Mouse (Mus musculus): ENCODE data around the gene Mylpf.

The Mylpf gene

DNA sequence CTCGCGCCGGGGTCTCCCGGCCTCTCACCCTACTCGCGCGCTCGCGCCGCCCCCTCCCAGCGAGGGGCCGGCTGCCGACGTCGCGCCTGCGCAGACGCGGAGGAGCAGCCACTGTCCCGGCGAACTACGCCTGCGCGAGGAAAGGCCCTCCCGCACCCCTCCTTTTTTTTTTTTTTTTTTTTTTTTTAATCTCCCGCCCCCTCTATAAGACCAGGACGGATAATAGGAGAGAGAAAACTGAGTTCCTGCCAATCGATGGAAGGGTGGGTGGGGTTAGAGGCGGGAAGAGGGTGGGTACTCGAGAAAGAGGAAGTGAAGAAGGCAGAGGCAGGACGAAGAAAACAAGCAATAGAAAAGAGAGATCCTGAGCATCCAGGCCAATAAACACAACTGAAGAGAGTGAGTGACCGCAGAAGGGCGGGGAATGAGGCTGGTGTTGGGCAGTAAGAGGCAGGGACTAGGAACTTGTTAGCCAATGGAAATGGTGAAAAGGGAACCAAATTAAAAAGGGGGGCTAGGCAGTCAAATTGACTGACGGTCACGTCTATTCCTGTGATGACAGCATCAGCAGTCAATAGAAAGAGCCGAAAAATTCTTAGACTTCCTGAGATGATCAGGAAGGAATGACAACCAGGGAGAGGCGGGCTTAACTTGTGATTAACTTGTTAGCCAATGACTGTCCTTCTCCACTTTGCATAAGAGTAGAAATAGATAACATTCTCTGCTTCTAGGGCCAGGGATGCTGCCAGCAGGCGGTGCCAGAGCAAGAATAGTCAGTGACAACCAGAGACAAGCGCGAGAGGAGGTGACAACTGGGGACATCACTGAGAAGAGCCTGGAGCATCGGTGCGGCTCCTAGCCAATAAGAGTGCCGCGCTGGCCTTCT lies at the start of gene Mylpf:
Mylpf (plus strand) TSS at position 338 of the 886 bp plus-strand sequence.
- DNase-seq (ENCODE audit: low read depth, low spot score) = peak; percentile 99

DNA sequence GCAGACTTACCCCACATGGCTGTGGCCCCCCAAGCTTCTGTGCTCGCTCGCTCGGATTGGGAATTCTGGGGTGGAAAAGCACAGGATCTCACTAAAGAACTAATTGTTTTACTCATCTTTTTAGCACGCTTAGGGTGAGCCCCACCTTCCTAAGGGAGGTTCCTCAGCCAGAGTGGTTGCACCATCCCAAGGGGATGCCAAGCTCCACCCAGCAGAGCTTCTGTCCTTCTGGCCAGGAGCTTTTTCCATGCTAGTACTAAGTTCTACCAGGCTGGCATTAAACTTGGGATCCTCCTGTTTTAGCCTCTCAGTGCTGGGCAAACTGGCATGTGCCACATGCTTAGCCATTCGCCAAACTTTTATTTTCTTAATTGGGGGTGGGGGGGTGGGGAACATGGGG lies 46.1 kb upstream of the Mylpf start:
- no peak for DNase-seq (ENCODE audit: low read depth, low spot score)

DNA sequence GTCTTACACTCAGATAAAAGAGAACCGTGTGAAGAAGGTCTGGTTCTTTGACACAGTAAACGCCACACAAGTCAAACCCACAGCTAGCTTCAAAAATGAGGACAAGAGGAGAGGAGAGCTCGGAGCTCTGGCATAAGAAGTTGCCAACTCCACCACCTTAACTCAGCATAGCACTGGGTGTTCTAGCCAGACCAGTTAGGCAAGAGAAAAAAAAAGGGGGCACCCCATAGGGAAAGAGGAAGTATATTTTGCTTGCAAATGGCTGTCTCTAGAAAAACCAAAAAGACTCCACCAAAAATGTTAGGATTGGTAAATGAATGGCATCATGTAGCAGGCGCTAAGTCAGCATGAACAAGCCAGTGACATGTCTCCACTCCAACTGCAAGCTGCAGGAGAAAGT lies 44.7 kb upstream of the Mylpf start:
- DNase-seq (ENCODE audit: low read depth, low spot score) = no peak

DNA sequence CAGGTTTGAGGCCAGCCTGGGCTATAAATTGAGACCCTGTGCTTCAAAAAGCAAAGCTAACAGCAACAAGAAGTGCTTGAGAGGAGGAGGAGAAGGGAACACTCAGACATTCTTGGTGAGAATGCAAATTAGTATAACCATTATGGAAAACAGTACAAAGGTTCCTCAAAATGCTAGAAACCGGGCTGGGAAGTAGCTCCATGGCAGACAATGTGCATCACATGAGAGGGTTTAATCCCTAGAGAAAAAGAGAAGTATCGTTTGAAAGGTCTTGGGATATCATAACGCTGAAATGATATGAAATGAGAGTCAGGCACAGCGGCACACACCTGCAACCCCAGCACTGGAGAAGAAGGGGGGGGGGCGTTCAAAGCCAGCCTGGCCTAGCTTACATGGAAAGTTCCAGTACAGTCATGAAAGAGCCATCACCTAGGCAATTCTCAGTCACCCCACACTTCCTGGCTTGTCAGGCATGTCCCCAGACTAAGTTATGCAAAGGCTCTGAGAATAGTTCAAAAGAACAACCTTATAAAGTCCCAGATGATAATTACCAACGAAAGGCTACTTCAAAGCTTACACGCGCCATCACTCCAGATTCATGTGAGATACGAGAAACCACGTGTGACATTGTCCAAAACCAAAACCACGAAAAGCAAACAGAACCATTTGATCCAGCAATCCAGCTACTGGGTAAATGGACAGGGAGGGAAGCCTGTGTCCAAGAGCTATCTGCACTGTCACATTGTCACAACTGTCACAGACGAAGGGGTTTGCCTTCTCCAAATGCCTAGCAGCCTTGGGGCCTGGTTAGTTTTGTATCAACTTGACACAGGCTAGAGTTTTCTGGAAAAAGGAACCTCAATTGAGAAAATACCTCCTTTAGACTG lies 42.8 kb upstream of the Mylpf start:
- DNase-seq (ENCODE audit: low read depth, low spot score) = peak; percentile 78

DNA sequence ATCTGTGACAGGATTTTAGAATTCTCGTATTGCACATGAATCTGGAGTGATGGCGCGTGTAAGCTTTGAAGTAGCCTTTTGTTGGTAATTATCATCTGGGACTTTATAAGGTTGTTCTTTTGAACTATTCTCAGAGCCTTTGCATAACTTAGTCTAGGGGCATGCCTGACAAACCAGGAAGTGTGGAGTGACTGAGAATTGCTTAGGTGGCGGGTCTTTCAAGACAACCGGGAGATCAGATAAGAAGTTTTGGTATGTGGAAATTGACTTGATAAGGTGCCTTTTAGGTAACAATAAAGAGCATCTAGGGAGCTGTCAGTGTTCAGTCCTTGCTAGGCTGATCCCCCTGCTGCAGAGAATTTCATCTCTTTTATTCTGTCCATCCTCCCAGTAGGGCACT lies 42.2 kb upstream of the Mylpf start:
- peak; percentile 69 for DNase-seq (ENCODE audit: low read depth, low spot score)

DNA sequence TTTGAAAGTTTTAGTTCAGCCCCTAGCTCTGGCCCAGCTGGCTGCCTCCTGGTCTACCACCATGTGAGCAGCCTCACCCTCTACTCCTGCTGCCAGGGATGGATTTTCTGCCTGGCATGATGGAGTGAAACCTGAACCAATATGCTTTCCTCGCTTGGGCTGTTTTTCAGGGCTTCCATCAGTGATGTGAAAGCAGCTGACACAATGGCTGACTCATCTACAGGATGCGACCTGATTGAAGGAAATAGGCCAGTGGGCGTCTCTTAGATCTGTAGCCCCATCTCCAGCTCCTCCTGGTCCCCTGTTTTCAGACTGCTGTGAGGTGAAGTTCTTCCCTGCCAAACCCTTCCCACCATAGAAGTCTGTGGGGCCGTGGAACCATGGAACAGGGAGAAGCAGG lies 31.8 kb upstream of the Mylpf start:
- peak; percentile 58 for DNase-seq (ENCODE audit: low read depth, low spot score)

DNA sequence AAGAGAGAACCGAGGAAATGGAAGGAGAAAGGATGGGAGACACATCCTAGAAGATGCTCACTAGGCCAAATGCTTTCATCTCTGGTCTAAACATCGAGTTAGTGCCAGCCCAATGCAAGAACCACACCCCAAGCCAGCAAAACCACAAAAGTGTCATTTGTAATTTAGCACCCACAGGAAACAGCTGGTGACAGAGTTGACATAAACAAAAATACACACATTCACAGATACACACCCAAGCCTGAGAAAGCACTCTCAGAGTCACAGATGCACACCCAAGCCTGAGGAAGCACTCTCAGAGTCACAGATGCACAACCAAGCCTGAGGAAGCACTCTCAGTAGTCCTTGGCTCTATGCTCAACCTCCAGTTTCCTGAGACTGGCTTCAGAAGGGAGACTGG lies 27.9 kb upstream of the Mylpf start:
- peak; percentile 86 for DNase-seq (ENCODE audit: low read depth, low spot score)

DNA sequence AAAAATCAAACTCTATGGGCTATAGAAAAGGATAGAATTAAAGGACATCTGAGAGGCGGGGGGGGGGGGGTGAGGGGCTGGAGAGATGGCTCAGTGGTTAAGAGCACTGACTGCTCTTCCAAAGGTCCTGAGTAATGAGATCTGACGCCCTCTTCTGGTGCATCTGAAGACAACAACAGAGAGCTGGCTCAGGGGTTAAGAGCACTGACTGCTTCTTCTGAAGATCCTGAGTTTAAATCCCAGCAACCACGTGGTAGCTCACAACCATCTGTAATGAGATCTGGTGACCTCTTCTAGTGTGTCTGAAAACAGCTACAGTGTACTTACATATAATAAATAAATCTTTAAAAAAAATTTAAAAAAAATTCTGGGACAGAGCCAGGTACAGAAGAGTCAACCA lies 27.0 kb upstream of the Mylpf start:
- peak; percentile 68 for DNase-seq (ENCODE audit: low read depth, low spot score)

DNA sequence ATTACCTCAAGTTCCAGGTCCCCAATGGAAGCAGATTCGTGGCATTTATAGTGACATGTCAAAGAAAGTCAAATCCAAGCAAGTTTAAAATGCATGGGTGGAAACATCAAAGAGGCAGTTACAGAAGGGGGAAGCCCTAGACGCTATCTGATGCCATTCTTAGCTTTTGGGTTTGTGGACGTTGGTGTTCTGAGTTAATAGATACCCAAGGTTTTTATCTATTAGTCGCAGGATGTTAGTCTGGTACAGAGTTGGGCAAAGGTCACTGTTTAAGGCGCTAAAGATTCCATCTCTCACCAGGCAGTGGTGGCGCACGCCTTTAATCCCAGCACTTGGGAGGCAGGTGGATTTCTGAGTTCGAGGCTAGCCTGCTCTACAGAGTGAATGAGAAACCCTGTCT lies 25.3 kb upstream of the Mylpf start:
- DNase-seq (ENCODE audit: low read depth, low spot score) = no peak

- no peak for DNase-seq (ENCODE audit: low read depth, low spot score)
Measured at GRCm38 (mm10) chr7:127183828-127184227, 24.9 kb upstream of the Mylpf start.

DNA sequence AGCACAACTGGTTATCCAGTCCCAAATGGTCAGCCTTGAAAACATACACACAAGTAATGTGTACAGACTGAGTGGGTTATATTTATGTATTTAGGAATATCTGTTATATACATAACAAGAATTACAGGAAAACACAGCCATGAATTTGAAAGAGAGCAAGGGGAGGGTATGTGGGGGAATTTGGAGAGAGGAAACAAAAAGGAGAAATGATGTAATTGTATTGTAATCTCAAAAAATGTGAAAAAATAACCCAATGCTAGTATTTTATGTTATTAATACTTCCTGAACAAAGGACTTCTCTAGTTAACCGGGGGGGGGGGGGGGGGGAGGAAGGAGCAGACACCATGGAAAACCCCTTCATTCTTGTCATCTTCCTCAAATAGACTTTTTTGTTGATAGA lies 24.0 kb upstream of the Mylpf start:
- no peak for DNase-seq (ENCODE audit: low read depth, low spot score)

GRCm38 (mm10) chr7:127185601-127186000 lies 23.1 kb upstream of the Mylpf start:
- DNase-seq (ENCODE audit: low read depth, low spot score) = peak; percentile 59

DNA sequence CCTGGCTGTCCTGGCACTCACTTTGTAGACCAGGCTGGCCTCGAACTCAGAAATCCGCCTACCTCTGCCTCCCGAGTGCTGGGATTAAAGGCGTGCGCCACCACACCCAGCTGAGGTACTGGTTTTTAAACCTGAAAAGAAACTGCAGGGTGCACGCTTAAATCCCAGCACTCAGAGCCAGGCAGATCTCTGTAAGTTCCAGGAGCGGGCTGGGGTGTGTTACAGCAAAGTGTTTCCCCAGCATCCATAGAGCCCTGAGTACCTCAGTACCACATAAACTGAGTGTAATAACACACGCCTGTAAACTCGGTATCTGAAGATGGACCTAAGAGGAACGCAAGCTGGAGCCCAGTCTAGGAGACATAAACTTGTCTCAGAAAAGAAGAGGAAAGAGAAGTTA lies 21.3 kb upstream of the Mylpf start:
- no peak for DNase-seq (ENCODE audit: low read depth, low spot score)

GRCm38 (mm10) chr7:127188305-127189276 lies 20.1 kb upstream of the Mylpf start:
- peak; percentile 86 for DNase-seq (ENCODE audit: low read depth, low spot score)

DNA sequence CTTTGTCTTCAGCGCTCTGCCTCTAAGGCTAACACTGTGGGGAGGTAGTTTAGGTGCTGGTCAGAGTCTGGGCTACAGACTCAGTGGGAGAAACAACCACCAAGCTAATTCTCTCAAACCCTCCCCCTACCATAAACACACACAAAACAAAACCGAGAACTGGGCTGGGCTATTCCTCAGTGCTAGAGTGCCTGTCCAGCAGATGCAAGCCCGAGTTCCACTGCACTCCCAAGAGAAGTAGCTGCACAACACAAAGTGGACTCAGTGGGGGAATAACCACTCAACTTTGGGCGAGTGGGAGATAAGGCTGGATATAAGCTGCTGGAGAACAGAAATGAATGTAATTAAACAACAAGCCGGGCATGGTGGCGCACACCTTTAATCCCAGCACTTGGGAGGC lies 18.0 kb upstream of the Mylpf start:
- no peak for DNase-seq (ENCODE audit: low read depth, low spot score)

DNA sequence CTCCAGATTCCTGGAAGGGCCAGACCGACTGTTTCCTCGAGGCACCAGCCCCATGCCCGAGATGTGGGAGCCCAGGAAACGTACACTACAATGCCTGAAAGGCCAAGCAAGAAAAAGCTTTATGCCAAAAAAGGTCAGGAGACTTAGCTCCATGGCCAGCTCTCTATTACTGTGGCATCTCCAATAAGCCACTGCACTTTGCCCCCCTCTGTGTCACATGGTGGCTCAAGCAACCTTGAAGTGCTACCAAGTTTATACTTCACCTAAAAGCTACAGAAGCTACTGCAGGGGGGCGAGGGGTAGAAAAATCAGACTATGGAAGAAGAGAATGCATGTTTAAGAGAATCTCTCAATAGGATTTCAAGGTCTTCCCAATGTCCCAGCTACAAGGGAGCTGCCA lies 15.7 kb upstream of the Mylpf start:
- no peak for DNase-seq (ENCODE audit: low read depth, low spot score)

GRCm38 (mm10) chr7:127194011-127194632 lies 14.6 kb upstream of the Mylpf start:
- DNase-seq (ENCODE audit: low read depth, low spot score) = no peak

DNA sequence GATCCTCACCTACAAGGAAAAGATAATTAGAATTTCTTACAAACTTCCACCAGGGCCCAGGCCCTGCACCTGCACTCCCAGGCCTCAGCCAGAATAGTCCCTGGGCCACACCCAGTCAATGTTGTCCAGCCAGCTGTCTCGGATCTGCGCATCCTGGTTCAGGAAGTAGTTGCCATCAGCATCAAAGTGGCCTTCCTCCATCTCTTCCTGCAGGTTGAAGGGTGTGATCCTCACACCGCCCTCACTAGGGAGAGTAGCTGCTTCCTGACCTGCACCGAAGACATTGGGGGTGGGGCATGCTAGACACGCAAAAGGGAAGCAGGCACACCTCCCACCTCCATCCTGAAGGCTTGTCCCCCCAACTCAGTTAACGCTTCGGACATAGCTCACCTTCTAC lies 14.1 kb upstream of the Mylpf start:
- DNase-seq (ENCODE audit: low read depth, low spot score) = peak; percentile 41

- DNase-seq (ENCODE audit: low read depth, low spot score) = peak; percentile 98
Measured at GRCm38 (mm10) chr7:127195544-127196295, 13.0 kb upstream of the Mylpf start, which contains the start of gene Cd2bp2. Gene Cd2bp2, minus strand, starts transcription at chr7:127196050.

DNA sequence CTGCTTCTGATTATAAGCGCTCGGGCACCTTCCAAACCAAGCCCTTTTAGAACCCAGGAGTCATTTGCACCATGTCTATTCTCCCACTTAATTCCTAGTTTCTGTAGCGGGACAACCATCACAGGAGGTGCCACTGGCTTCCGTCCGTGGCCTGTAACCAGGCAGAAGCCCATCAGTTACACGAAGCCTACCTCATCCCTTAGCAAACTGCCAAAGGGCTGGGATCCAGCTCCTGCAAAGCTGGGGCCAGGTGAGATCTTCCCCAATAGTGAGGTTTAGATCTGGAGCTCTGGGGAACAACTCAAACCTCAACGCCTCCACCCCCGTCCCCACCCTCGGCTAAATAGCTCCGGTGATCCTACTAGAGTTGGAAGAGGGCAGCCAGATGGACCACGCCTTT lies 12.2 kb upstream of the Mylpf start:
- no peak for DNase-seq (ENCODE audit: low read depth, low spot score)

Measured in CD4-positive helper T cell, adult 2 months (primary cell).